8 mouse cellular contexts compared by ENCODE assay signal in the genomic region with DNA sequence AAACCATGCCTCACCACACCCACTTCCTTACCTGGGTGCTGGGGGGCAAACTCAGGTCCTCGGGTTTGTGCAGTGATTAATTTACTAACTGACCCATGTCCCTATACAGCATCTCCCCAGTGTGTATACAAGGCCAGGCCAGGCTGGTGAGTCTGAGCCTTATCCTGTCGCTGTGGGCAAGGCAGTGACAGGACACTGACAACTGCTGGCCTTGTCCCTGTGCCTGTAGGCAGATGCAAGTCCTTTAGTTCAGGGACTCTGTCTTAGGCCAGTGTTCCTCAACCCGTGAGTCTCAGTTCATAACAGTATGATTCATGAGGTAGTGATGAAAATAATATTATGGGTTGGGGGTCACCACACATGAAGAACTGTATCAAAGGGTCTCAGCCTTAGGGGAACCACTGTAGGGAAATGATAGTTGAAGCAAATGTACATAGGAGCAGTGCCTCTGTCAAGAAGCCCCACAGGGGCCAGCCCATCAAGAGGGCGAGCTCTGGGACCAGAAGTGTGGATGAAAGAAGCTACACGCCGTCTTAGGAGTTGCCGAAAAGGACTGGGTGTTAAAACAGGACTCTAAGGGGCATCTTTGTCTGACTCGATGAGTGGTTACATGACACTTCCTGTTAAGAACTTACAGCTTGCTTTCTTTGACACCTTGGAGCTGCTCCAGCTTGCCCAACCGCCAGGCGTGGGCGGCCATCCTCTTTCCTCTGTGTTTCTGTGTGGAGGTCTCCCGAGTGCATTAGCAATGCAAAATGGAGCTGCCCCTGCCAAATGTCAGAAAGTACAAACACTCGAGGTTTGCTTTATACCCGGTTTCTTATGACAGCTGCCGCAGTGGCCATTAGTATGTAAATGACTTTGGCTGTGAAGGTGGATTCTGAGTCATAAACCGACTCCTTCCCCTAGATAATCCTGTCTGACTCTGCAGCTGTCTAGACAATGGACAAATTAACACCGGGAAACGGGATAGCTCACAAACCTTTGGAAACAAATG.
DNase-seq lines count a peak whose midpoint lies in the region; ATAC-seq and TF ChIP-seq lines count a peak whose summit lies in the region.

No protein-coding gene starts in this region.

- no peak overlapping the region for H3K9ac ChIP-seq in embryonic facial prominence, embryonic 13.5 days
- H3K9ac ChIP-seq in hindbrain, embryonic 12.5 days: no peak overlapping the region
- no peak overlapping the region for H3K9ac ChIP-seq in lung, embryonic 14.5 days

- peak overlapping the region; percentile 58 for H3K27ac ChIP-seq in embryonic facial prominence, embryonic 13.5 days
- peak overlapping the region; percentile 71 for H3K27ac ChIP-seq in hindbrain, embryonic 12.5 days
- H3K27ac ChIP-seq in lung, embryonic 14.5 days (ENCODE audit: low read depth): peak overlapping the region; percentile 2; the same call in 1 of the 2 replicates

- no peak overlapping the region for H3K4me3 ChIP-seq in embryonic facial prominence, embryonic 13.5 days
- H3K4me3 ChIP-seq in hindbrain, embryonic 12.5 days: no peak overlapping the region
- H3K4me3 ChIP-seq in lung, embryonic 14.5 days (ENCODE audit: low read depth, low read length): no peak overlapping the region

- peaks cover 10% of the 10 kb centered on the region for H3K9me3 ChIP-seq in embryonic facial prominence, embryonic 13.5 days
- 0 out of 2 replicates have a peak, but pooled peaks cover 5% of the 10 kb centered on the region for H3K9me3 ChIP-seq in hindbrain, embryonic 12.5 days (replicated peaks)
- H3K9me3 ChIP-seq in lung, embryonic 14.5 days (ENCODE audit: low read depth, low read length): no peaks in the 10 kb centered on the region

- ATAC-seq in embryonic facial prominence, embryonic 13.5 days (ENCODE audit: insufficient number of reproducible peaks, insufficient read depth, low FRiP score, low TSS enrichment, low read depth): no peak
- ATAC-seq in hindbrain, embryonic 12.5 days (ENCODE audit: low FRiP score): peak; percentile 81
- ATAC-seq in lung, embryonic 14.5 days (ENCODE audit: insufficient read depth): peak; percentile 47; the same call in 1 of the 2 replicates

- WGBS in embryonic facial prominence, embryonic 13.5 days: 44% methylated on average over 18 of the region's 18 CpGs
- WGBS in hindbrain, embryonic 12.5 days: 33% methylated on average over 18 of the region's 18 CpGs
- WGBS in lung, embryonic 14.5 days: 17% methylated on average over 18 of the region's 18 CpGs

- H3K27me3 ChIP-seq in embryonic facial prominence, embryonic 13.5 days: no peaks in the 10 kb centered on the region
- H3K27me3 ChIP-seq in hindbrain, embryonic 12.5 days: no peaks in the 10 kb centered on the region
- no peaks in the 10 kb centered on the region for H3K27me3 ChIP-seq in lung, embryonic 14.5 days (ENCODE audit: insufficient read depth, low read length)

- DNase-seq in thymus, postnatal 0 days (ENCODE audit: low spot score): peak; percentile 27
- no peak for DNase-seq in thymus, postnatal 10 days (ENCODE audit: low spot score in 2 of 2)
- peak; percentile 71 for DNase-seq in lung, embryonic 14.5 days
- DNase-seq in right cerebral cortex, adult 18-20 months: peak; percentile 57
- DNase-seq in urinary bladder, adult 2 months (ENCODE audit: low spot score): no peak
- no peak for DNase-seq in layer of hippocampus, adult 18-20 months (ENCODE audit: low spot score in 2 of 2)

- no peak overlapping the region for H3K4me2 ChIP-seq in embryonic facial prominence, embryonic 13.5 days
- H3K4me2 ChIP-seq in hindbrain, embryonic 12.5 days (replicated peaks): no peak overlapping the region; the same call in 1 of the 2 replicates
- H3K4me2 ChIP-seq in lung, embryonic 14.5 days: peak overlapping the region; percentile 10; the same call in 1 of the 2 replicates

- H3K4me1 ChIP-seq in embryonic facial prominence, embryonic 13.5 days: peaks cover 16% of the 10 kb centered on the region
- peaks cover 24% of the 10 kb centered on the region for H3K4me1 ChIP-seq in hindbrain, embryonic 12.5 days
- H3K4me1 ChIP-seq in lung, embryonic 14.5 days (ENCODE audit: insufficient read depth): peaks cover 13% of the 10 kb centered on the region; the same call in 1 of the 2 replicates

- no peak for TF ChIP-seq CTCF in lung, embryonic 14.5 days (IDR thresholded peaks at IDR 0.05; ENCODE audit: low read depth)

- no peaks in the 10 kb centered on the region for H3K36me3 ChIP-seq in embryonic facial prominence, embryonic 13.5 days
- H3K36me3 ChIP-seq in hindbrain, embryonic 12.5 days: no peaks in the 10 kb centered on the region
- no peaks in the 10 kb centered on the region for H3K36me3 ChIP-seq in lung, embryonic 14.5 days (ENCODE audit: insufficient read depth)

Comparison
In these comparisons a context has a peak if more than half of its experiments do, and no peak if none do; other contexts are left out.
1. DNase-seq: peak in thymus, postnatal 0 days (single experiment), lung, embryonic 14.5 days (single experiment) and right cerebral cortex, adult 18-20 months (single experiment); none in thymus, postnatal 10 days (0 of 2), urinary bladder, adult 2 months (single experiment) and layer of hippocampus, adult 18-20 months (0 of 2).
2. H3K27ac ChIP-seq: peak in every context shown above with its lines; median percentile 71 in hindbrain, embryonic 12.5 days; 58 in embryonic facial prominence, embryonic 13.5 days; 2 in lung, embryonic 14.5 days.